Mouse (Mus musculus): ENCODE results near the gene Phf6. TPM values are rescaled to one million over a fixed set of nuclear protein-coding genes. Genes with fewer than 3 reads are reported as not detected.
A peak's percentile ranks its signal among the peaks of the same experiment; 100 is the strongest.
"Not testable (repeated sequence)": the region's sequence is repeated elsewhere in the genome, so short reads cannot be mapped to it uniquely, and the experiment has no call there.

Gene Phf6
- polyA plus RNA-seq, 1 experiment from 2014 or later: 47.0 TPM

- Histone ChIP-seq H3K4me2 (ENCODE audit: low read length) (no peak overlapping the region), H3K27ac (ENCODE audit: low read depth, low read length) (no peak overlapping the region), H3K4me1 (ENCODE audit: control insufficient read depth, insufficient read depth, low read depth, low read length) (no peaks in the 10 kb centered on the region), H3K36me3 (ENCODE audit: control insufficient read depth, insufficient read depth, low read length) (no peaks in the 10 kb centered on the region), H3K27me3 (replicated peaks; ENCODE audit: control insufficient read depth, insufficient read depth, low read length) (no peaks in the 10 kb centered on the region), H3K9ac (ENCODE audit: low read depth, low read length) (no peak overlapping the region), H3K9me3 (ENCODE audit: control insufficient read depth, low read length) (no peaks in the 10 kb centered on the region), H3K4me3 (ENCODE audit: low read length) (no peak overlapping the region)
- no peak for ATAC-seq
- WGBS: 51% methylated on average over 3 of the region's 3 CpGs
These were observed 59.3 kb downstream of the Phf6 start for GRCm38 (mm10) chrX:52971211-52972006.

GRCm38 (mm10) chrX:52972129-52972528 lies 60.1 kb downstream of the Phf6 start:
- no peak for ATAC-seq
- Histone ChIP-seq H3K27me3 (replicated peaks; ENCODE audit: control insufficient read depth, insufficient read depth, low read length) (no peaks in the 10 kb centered on the region), H3K4me3 (ENCODE audit: low read length) (no peak overlapping the region), H3K9me3 (ENCODE audit: control insufficient read depth, low read length) (no peaks in the 10 kb centered on the region), H3K27ac (ENCODE audit: low read depth, low read length) (no peak overlapping the region), H3K36me3 (ENCODE audit: control insufficient read depth, insufficient read depth, low read length) (no peaks in the 10 kb centered on the region), H3K4me2 (ENCODE audit: low read length) (no peak overlapping the region), H3K4me1 (ENCODE audit: control insufficient read depth, insufficient read depth, low read depth, low read length) (no peaks in the 10 kb centered on the region), H3K9ac (ENCODE audit: low read depth, low read length) (no peak overlapping the region)
- WGBS: 63% methylated on average over 1 of the region's 1 CpGs

- no peak overlapping the region for H3K4me3 ChIP-seq (ENCODE audit: low read length)
- H3K4me1 ChIP-seq (ENCODE audit: control insufficient read depth, insufficient read depth, low read depth, low read length): no peaks in the 10 kb centered on the region
- 95% methylated on average over 1 of the region's 1 CpGs for WGBS
- no peak overlapping the region for H3K27ac ChIP-seq (ENCODE audit: low read depth, low read length)
- no peaks in the 10 kb centered on the region for H3K36me3 ChIP-seq (ENCODE audit: control insufficient read depth, insufficient read depth, low read length)
- H3K4me2 ChIP-seq (ENCODE audit: low read length): no peak overlapping the region
- H3K9me3 ChIP-seq (ENCODE audit: control insufficient read depth, low read length): no peaks in the 10 kb centered on the region
- H3K9ac ChIP-seq (ENCODE audit: low read depth, low read length): no peak overlapping the region
- ATAC-seq: no peak
- H3K27me3 ChIP-seq (replicated peaks; ENCODE audit: control insufficient read depth, insufficient read depth, low read length): no peaks in the 10 kb centered on the region
These were observed 60.6 kb downstream of the Phf6 start for GRCm38 (mm10) chrX:52972680-52973079.

GRCm38 (mm10) chrX:52978576-52978975 lies 66.5 kb downstream of the Phf6 start:
- no peak overlapping the region for H3K27ac ChIP-seq (ENCODE audit: low read depth, low read length)
- no peak overlapping the region for H3K4me3 ChIP-seq (ENCODE audit: low read length)
- no peak for ATAC-seq
- no peaks in the 10 kb centered on the region for H3K9me3 ChIP-seq (ENCODE audit: control insufficient read depth, low read length)
- H3K36me3 ChIP-seq (ENCODE audit: control insufficient read depth, insufficient read depth, low read length): no peaks in the 10 kb centered on the region
- H3K9ac ChIP-seq (ENCODE audit: low read depth, low read length): no peak overlapping the region
- WGBS: 38% methylated on average over 1 of the region's 1 CpGs
- H3K27me3 ChIP-seq (replicated peaks; ENCODE audit: control insufficient read depth, insufficient read depth, low read length): no peaks in the 10 kb centered on the region
- no peaks in the 10 kb centered on the region for H3K4me1 ChIP-seq (ENCODE audit: control insufficient read depth, insufficient read depth, low read depth, low read length)
- no peak overlapping the region for H3K4me2 ChIP-seq (ENCODE audit: low read length)

- no peak overlapping the region for H3K27ac ChIP-seq (ENCODE audit: low read depth, low read length)
- no peaks in the 10 kb centered on the region for H3K27me3 ChIP-seq (replicated peaks; ENCODE audit: control insufficient read depth, insufficient read depth, low read length)
- H3K36me3 ChIP-seq (ENCODE audit: control insufficient read depth, insufficient read depth, low read length): no peaks in the 10 kb centered on the region
- no peak overlapping the region for H3K9ac ChIP-seq (ENCODE audit: low read depth, low read length)
- WGBS: 65% methylated on average over 3 of the region's 3 CpGs
- H3K9me3 ChIP-seq (ENCODE audit: control insufficient read depth, low read length): no peaks in the 10 kb centered on the region
- H3K4me3 ChIP-seq (ENCODE audit: low read length): no peak overlapping the region
- no peak for ATAC-seq
- H3K4me2 ChIP-seq (ENCODE audit: low read length): no peak overlapping the region
- H3K4me1 ChIP-seq (ENCODE audit: control insufficient read depth, insufficient read depth, low read depth, low read length): no peaks in the 10 kb centered on the region
These were observed 69.3 kb downstream of the Phf6 start for GRCm38 (mm10) chrX:52981378-52981777.

GRCm38 (mm10) chrX:52987905-52988783 lies 76.1 kb downstream of the Phf6 start, which contains the start of gene Hprt:
Gene Hprt, plus strand, starts transcription at chrX:52988137.
- peak within 1 kb of the TSS; percentile 86 for H3K9ac ChIP-seq (ENCODE audit: low read depth, low read length)
- no peaks in the 10 kb centered on the region for H3K36me3 ChIP-seq (ENCODE audit: control insufficient read depth, insufficient read depth, low read length)
- no peaks in the 10 kb centered on the region for H3K4me1 ChIP-seq (ENCODE audit: control insufficient read depth, insufficient read depth, low read depth, low read length)
- H3K4me2 ChIP-seq (ENCODE audit: low read length): peak within 1 kb of the TSS; percentile 55
- WGBS: 21% methylated on average over 46 of the region's 72 CpGs
- H3K27ac ChIP-seq (ENCODE audit: low read depth, low read length): peak within 1 kb of the TSS; percentile 91
- peak; percentile 97 for ATAC-seq
- H3K9me3 ChIP-seq (ENCODE audit: control insufficient read depth, low read length): no peaks in the 10 kb centered on the region
- H3K27me3 ChIP-seq (replicated peaks; ENCODE audit: control insufficient read depth, insufficient read depth, low read length): no peaks in the 10 kb centered on the region
- peak within 1 kb of the TSS; percentile 60 for H3K4me3 ChIP-seq (ENCODE audit: low read length)

- 87% methylated on average over 5 of the region's 5 CpGs for WGBS
These were observed 82.7 kb downstream of the Phf6 start for GRCm38 (mm10) chrX:52994726-52995125.

GRCm38 (mm10) chrX:53004887-53005286 lies 92.8 kb downstream of the Phf6 start:
- ATAC-seq; H3K9ac ChIP-seq (ENCODE audit: low read depth, low read length); H3K27ac ChIP-seq (ENCODE audit: low read depth, low read length); H3K9me3 ChIP-seq (ENCODE audit: control insufficient read depth, low read length); H3K36me3 ChIP-seq (ENCODE audit: control insufficient read depth, insufficient read depth, low read length); H3K27me3 ChIP-seq (replicated peaks; ENCODE audit: control insufficient read depth, insufficient read depth, low read length); H3K4me2 ChIP-seq (ENCODE audit: low read length); H3K4me3 ChIP-seq (ENCODE audit: low read length); H3K4me1 ChIP-seq (ENCODE audit: control insufficient read depth, insufficient read depth, low read depth, low read length): not testable (repeated sequence)
- 60% methylated on average over 4 of the region's 4 CpGs for WGBS

More at GRCm38 (mm10) chrX:52994726-52995125, 82.7 kb downstream of the Phf6 start:
- H3K9me3 ChIP-seq (ENCODE audit: control insufficient read depth, low read length); H3K27ac ChIP-seq (ENCODE audit: low read depth, low read length); H3K27me3 ChIP-seq (replicated peaks; ENCODE audit: control insufficient read depth, insufficient read depth, low read length); H3K36me3 ChIP-seq (ENCODE audit: control insufficient read depth, insufficient read depth, low read length); H3K9ac ChIP-seq (ENCODE audit: low read depth, low read length); H3K4me2 ChIP-seq (ENCODE audit: low read length); ATAC-seq; H3K4me1 ChIP-seq (ENCODE audit: control insufficient read depth, insufficient read depth, low read depth, low read length); H3K4me3 ChIP-seq (ENCODE audit: low read length): not testable (repeated sequence)

- H3K9ac ChIP-seq (ENCODE audit: low read depth, low read length): no peak overlapping the region
- 53% methylated on average over 3 of the region's 3 CpGs for WGBS
- ATAC-seq: 0 out of 2 replicates have a peak, but pooled peaks have one; percentile 63
- H3K36me3 ChIP-seq (ENCODE audit: control insufficient read depth, insufficient read depth, low read length): 0 out of 2 replicates have a peak, but pooled peaks cover 5% of the 10 kb centered on the region
- no peaks in the 10 kb centered on the region for H3K4me1 ChIP-seq (ENCODE audit: control insufficient read depth, insufficient read depth, low read depth, low read length)
- H3K4me3 ChIP-seq (ENCODE audit: low read length): no peak overlapping the region
- H3K4me2 ChIP-seq (ENCODE audit: low read length): no peak overlapping the region
- H3K27ac ChIP-seq (ENCODE audit: low read depth, low read length): no peak overlapping the region
- no peaks in the 10 kb centered on the region for H3K9me3 ChIP-seq (ENCODE audit: control insufficient read depth, low read length)
- no peaks in the 10 kb centered on the region for H3K27me3 ChIP-seq (replicated peaks; ENCODE audit: control insufficient read depth, insufficient read depth, low read length)
These were observed 94.0 kb downstream of the Phf6 start for GRCm38 (mm10) chrX:53006062-53006461.
